Mouse (Mus musculus): ENCODE measurements around the gene Sord. TPM values are rescaled to one million over a fixed set of nuclear protein-coding genes. Genes with fewer than 3 reads are reported as not detected.

Sord gene
- polyA plus RNA-seq (2015; fragmentation: Nextera tagmentation; extraction: Ambion mirVana), result 13.8 and 13.9 TPM in 2 replicates

DNA sequence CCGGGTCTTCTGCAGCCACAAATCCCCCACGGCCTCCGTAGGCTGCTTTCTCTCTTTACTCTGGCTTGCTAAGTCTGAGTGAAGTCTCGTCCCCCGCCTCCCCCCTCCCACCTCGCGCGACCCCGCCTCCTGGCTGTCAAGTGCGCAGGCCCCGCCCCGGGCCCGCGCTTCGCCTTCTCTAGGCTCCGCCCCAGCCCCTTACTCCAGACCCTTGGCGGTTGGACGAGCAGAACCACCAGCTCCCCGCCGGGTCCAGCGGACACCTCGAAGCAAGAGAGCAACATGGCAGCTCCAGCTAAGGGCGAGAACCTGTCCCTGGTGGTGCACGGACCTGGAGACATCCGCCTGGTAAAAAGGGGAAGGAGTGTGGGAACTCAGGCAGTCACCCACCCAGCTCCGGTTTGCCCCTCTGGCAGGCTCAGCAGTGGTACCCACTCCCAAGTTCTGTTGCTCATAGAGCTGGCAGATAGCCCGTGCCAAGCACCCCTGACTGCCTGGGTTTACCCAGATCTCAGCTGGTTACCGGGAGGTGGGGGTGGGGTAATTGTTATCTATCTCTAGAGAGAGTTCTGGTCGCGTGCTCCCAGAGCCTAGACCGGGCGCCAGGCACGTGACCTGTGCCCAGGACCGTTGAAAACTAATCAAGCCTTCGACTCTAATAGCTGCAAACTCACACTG is at the start of gene Sord:
TSS of gene Sord (plus strand) at position 139 of the 678 bp plus-strand sequence.

GRCm38 (mm10) chr2:122186106-122186505 is 48.4 kb upstream of the Sord start, which contains the start of the genes Patl2 and Terb2:
Patl2 (minus strand) TSS chr2:122186189.
Terb2 (plus strand) TSS chr2:122186272.

DNA sequence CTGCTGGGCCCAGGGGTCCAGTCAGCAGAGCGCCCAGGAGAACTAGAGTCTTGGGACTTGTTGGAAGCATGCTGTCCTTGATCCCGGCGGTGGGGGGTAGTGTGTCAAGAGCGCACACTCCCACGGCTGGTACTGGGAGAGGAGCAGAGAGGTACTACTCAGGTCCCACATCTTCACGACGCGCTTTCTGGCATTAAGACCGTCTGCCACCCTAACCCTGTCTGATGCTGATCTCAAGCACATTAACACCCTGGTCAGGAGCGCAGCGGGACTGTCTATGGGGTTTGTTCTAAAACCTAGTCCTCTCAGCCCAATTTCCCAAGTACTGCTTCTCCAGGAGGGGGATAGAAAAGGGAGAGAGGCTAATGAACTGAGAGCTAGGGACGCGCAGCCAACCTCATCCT is 63.5 kb downstream of the Sord start, which contains the start of gene Duox2:
TSS of gene Duox2 (minus strand) at position 354 of the 404 bp plus-strand sequence.

GRCm38 (mm10) chr2:122298596-122299490 is 64.3 kb downstream of the Sord start, which contains the start of gene Duoxa2:
Duoxa2 (plus strand) TSS chr2:122298900.

GRCm38 (mm10) chr2:122313536-122313935 is 79.0 kb downstream of the Sord start, which contains the start of gene Duoxa1:
Duoxa1 (minus strand) TSS chr2:122313730.

Other genes with a start within 250 kb of the Sord start
- 11.5 and 13.1 TPM in 2 replicates for gene Eif3j1, start 206.2 kb upstream of the Sord start, polyA plus RNA-seq (2015; fragmentation: Nextera tagmentation; extraction: Ambion mirVana)
- 3.0 and 3.1 TPM in 2 replicates for gene Spg11, start 116.4 kb upstream of the Sord start, polyA plus RNA-seq (2015; fragmentation: Nextera tagmentation; extraction: Ambion mirVana)
- gene B2m, start 87.1 kb upstream of the Sord start, polyA plus RNA-seq (2015; fragmentation: Nextera tagmentation; extraction: Ambion mirVana), result 403 and 586 TPM in 2 replicates
- not detected in 2 replicates for gene Trim69, start 74.0 kb upstream of the Sord start, polyA plus RNA-seq (2015; fragmentation: Nextera tagmentation; extraction: Ambion mirVana)
- gene Patl2, start 48.6 kb upstream of the Sord start, polyA plus RNA-seq (2015; fragmentation: Nextera tagmentation; extraction: Ambion mirVana), result 0.05 TPM in 1 of 2 replicates, not detected in the other
- gene Terb2, start 48.5 kb upstream of the Sord start, polyA plus RNA-seq (2015; fragmentation: Nextera tagmentation; extraction: Ambion mirVana), result not detected in 2 replicates
- 0.06 and 0.15 TPM in 2 replicates for gene Duox2, start 63.7 kb downstream of the Sord start, polyA plus RNA-seq (2015; fragmentation: Nextera tagmentation; extraction: Ambion mirVana)
- 0.11 TPM in 1 of 2 replicates, not detected in the other for gene Duoxa2, start 64.2 kb downstream of the Sord start, polyA plus RNA-seq (2015; fragmentation: Nextera tagmentation; extraction: Ambion mirVana)
- gene Duoxa1, start 79.0 kb downstream of the Sord start, polyA plus RNA-seq (2015; fragmentation: Nextera tagmentation; extraction: Ambion mirVana), result 1.1 and 1.6 TPM in 2 replicates
- gene Duox1, start 80.9 kb downstream of the Sord start, polyA plus RNA-seq (2015; fragmentation: Nextera tagmentation; extraction: Ambion mirVana), result 0.05 and 0.08 TPM in 2 replicates
- 1.2 and 1.6 TPM in 2 replicates for gene Shf, start 134.4 kb downstream of the Sord start, polyA plus RNA-seq (2015; fragmentation: Nextera tagmentation; extraction: Ambion mirVana)
- gene Slc28a2, start 191.7 kb downstream of the Sord start, polyA plus RNA-seq (2015; fragmentation: Nextera tagmentation; extraction: Ambion mirVana), result 3.1 and 3.6 TPM in 2 replicates

All from skeletal muscle tissue, postnatal 0 days (tissue).